Mouse (Mus musculus) cerebellum, adult 2 months (tissue): ENCODE results near the gene Cct3.
"Not testable (repeated sequence)": the region's sequence is repeated elsewhere in the genome, so short reads cannot be mapped to it uniquely, and the experiment has no call there.

Experiments
- CTCF ChIP-seq: fragments of 200-500 bp; IDR thresholded peaks from 2 replicates; pipeline ENCODE4 v1.5.1; 2011; ENCODE audit warnings: low read depth, mild to moderate bottlenecking, control low read depth, low read length, moderate library complexity, borderline replicate concordance; ENCODE audit not compliant: insufficient read depth
- POLR2A ChIP-seq: fragments of 200-500 bp; IDR thresholded peaks from 2 replicates; pipeline ENCODE4 v1.6.1; 2011; ENCODE audit warnings: low read length, control low read depth, borderline replicate concordance; ENCODE audit not compliant: insufficient read depth

DNA sequence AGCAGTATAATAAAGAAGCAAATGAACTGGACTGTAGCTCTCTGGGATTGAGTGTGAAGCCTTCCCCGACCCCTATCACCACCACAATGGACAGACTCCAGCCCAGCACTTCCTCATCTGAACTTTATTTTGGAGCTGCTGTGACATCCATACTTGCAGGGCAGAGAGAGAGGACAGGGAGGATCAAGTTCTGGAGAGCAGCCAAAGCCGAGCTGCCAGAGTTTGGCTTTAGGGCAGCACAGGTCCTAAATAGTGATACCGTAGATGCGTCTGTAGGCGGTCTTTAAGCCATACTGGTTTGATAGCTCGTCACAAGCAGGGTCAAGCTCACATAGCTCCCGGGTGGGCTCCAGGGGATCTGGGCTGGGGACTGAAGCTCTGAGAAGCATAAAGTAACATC, 71.6 kb downstream of the Cct3 start:
- not testable (repeated sequence) for TF ChIP-seq POLR2A, CTCF
